Mouse (Mus musculus) midbrain, embryonic 13.5 days (tissue): ENCODE data around the gene Lkaaear1. TPM values are rescaled to one million over a fixed set of nuclear protein-coding genes. Genes with fewer than 3 reads are reported as not detected.
A peak's percentile ranks its signal among the peaks of the same experiment; 100 is the strongest.

Source experiments
- ATAC-seq: fragments of 200-750 bp; cut with Nextera tagmentation; 2 replicates; pipeline ENCODE4 v1.8.0; 2017; ENCODE audit warnings: mild to moderate bottlenecking, moderate TSS enrichment, moderate library complexity
- H3K27ac ChIP-seq: fragments of 300-500 bp; sonication (generic); 2 replicates; pipeline ENCODE4 v1.5.1; 2015; ENCODE audit warnings: inconsistent platforms, mild to moderate bottlenecking, moderate library complexity
- H3K27me3 ChIP-seq: fragments of 300-500 bp; sonication (generic); 2 replicates; pipeline ENCODE4 v1.6.1; 2015; ENCODE audit warnings: mild to moderate bottlenecking, inconsistent platforms
- H3K36me3 ChIP-seq: fragments of 300-500 bp; sonication (generic); 2 replicates; pipeline ENCODE4 v1.6.1; 2015; ENCODE audit warnings: mild to moderate bottlenecking, inconsistent platforms
- H3K4me1 ChIP-seq: fragments of 300-500 bp; sonication (generic); replicated peaks from 2 replicates; pipeline ENCODE4 v1.6.1; 2015; ENCODE audit warnings: inconsistent platforms
- H3K4me2 ChIP-seq: fragments of 300-500 bp; sonication (generic); replicated peaks from 2 replicates; pipeline ENCODE4 v1.6.1; 2015; ENCODE audit warnings: moderate library complexity, mild to moderate bottlenecking, inconsistent platforms
- H3K4me3 ChIP-seq: fragments of 300-500 bp; sonication (generic); replicated peaks from 2 replicates; pipeline ENCODE4 v1.5.1; 2015; ENCODE audit warnings: mild to moderate bottlenecking, inconsistent platforms
- H3K9ac ChIP-seq: fragments of 300-500 bp; sonication (generic); replicated peaks from 2 replicates; pipeline ENCODE4 v1.6.1; 2015; ENCODE audit warnings: mild to moderate bottlenecking, inconsistent platforms
- H3K9me3 ChIP-seq: fragments of 300-500 bp; sonication (generic); 2 replicates; pipeline ENCODE4 v1.6.1; 2016; ENCODE audit warnings: mild to moderate bottlenecking, inconsistent platforms
- WGBS: fragments of 180-500 bp; shearing (Covaris S2); methylation state at CpG from one replicate; pipeline ENCODE4 v1.1.7; 2015; 5-methylcytosine and 5-hydroxymethylcytosine counted together
- polyA plus RNA-seq: library from polyadenylated mRNA; unstranded; fragments of >200 nt; fragmentation: Nextera tagmentation; extraction: Ambion mirVana; gene quantifications from 2 replicates; pipeline ENCODE4 v1.2.1, GENCODE M21; 2015

The Lkaaear1 gene
- polyA plus RNA-seq, 1 experiment from 2014 or later = not detected

- 94% methylated on average over 1 of the region's 1 CpGs for WGBS
- Histone ChIP-seq H3K9me3 (no peaks in the 10 kb centered on the region), H3K4me3 (no peak overlapping the region), H3K9ac (no peak overlapping the region), H3K4me1 (peaks cover 19% of the 10 kb centered on the region), H3K27ac (no peak overlapping the region), H3K27me3 (no peaks in the 10 kb centered on the region), H3K4me2 (no peak overlapping the region), H3K36me3 (peaks cover 20% of the 10 kb centered on the region)
- no peak for ATAC-seq
These were observed 16.3 kb downstream of the Lkaaear1 start for GRCm38 (mm10) chr2:181681978-181682377.

- 18% methylated on average over 7 of the region's 7 CpGs for WGBS
These were observed 17.5 kb downstream of the Lkaaear1 start for GRCm38 (mm10) chr2:181680716-181681117.

GRCm38 (mm10) chr2:181679951-181680715, 18.1 kb downstream of the Lkaaear1 start, which contains the start of gene Tcea2:
Gene Tcea2, plus strand, starts transcription at chr2:181680310.
- H3K4me2 ChIP-seq = peak within 1 kb of the TSS; percentile 78
- under 1% methylated on average over 67 of the region's 69 CpGs for WGBS
- H3K27me3 ChIP-seq = no peaks in the 10 kb centered on the region
- H3K4me3 ChIP-seq = peak within 1 kb of the TSS; percentile 66
- H3K36me3 ChIP-seq = peaks cover 7% of the 10 kb centered on the region; the same call in 1 of the 2 replicates
- peaks cover 27% of the 10 kb centered on the region for H3K4me1 ChIP-seq
- peak within 1 kb of the TSS; percentile 59 for H3K27ac ChIP-seq
- H3K9ac ChIP-seq = peak within 1 kb of the TSS; percentile 87
- ATAC-seq = peak; percentile 82
- no peaks in the 10 kb centered on the region for H3K9me3 ChIP-seq

More at GRCm38 (mm10) chr2:181680716-181681117, 17.5 kb downstream of the Lkaaear1 start:
- Histone ChIP-seq H3K27ac (peak overlapping the region; percentile 59), H3K9me3 (no peaks in the 10 kb centered on the region), H3K9ac (peak overlapping the region; percentile 87), H3K4me1 (peaks cover 21% of the 10 kb centered on the region), H3K27me3 (no peaks in the 10 kb centered on the region), H3K4me3 (peak overlapping the region; percentile 66), H3K36me3 (peaks cover 9% of the 10 kb centered on the region), H3K4me2 (peak overlapping the region; percentile 78)
- peak; percentile 44 for ATAC-seq

- H3K27ac ChIP-seq = no peak overlapping the region
- no peak overlapping the region for H3K4me2 ChIP-seq
- no peaks in the 10 kb centered on the region for H3K9me3 ChIP-seq
- peaks cover 12% of the 10 kb centered on the region for H3K27me3 ChIP-seq
- ATAC-seq = peak; percentile 48
- peaks cover 27% of the 10 kb centered on the region for H3K4me1 ChIP-seq
- WGBS = 36% methylated on average over 1 of the region's 1 CpGs
- no peak overlapping the region for H3K4me3 ChIP-seq
- no peak overlapping the region for H3K9ac ChIP-seq
- H3K36me3 ChIP-seq = no peaks in the 10 kb centered on the region
These were observed 19.5 kb downstream of the Lkaaear1 start for GRCm38 (mm10) chr2:181678780-181679179.

GRCm38 (mm10) chr2:181677755-181678098, 20.5 kb downstream of the Lkaaear1 start:
- H3K27ac ChIP-seq = no peak overlapping the region
- no peak overlapping the region for H3K9ac ChIP-seq
- no peak overlapping the region for H3K4me3 ChIP-seq
- peaks cover 34% of the 10 kb centered on the region for H3K4me1 ChIP-seq
- H3K36me3 ChIP-seq = no peaks in the 10 kb centered on the region
- 63% methylated on average over 3 of the region's 3 CpGs for WGBS
- no peak for ATAC-seq
- no peak overlapping the region for H3K4me2 ChIP-seq
- H3K27me3 ChIP-seq = peaks cover 22% of the 10 kb centered on the region
- no peaks in the 10 kb centered on the region for H3K9me3 ChIP-seq

GRCm38 (mm10) chr2:181677096-181677754, 21.0 kb downstream of the Lkaaear1 start:
- Histone ChIP-seq H3K4me3 (no peak overlapping the region), H3K9me3 (no peaks in the 10 kb centered on the region), H3K9ac (no peak overlapping the region), H3K4me2 (no peak overlapping the region), H3K27me3 (peaks cover 27% of the 10 kb centered on the region), H3K4me1 (peaks cover 34% of the 10 kb centered on the region), H3K36me3 (no peaks in the 10 kb centered on the region), H3K27ac (no peak overlapping the region; the same call in 1 of the 2 replicates)
- ATAC-seq = no peak
- 58% methylated on average over 5 of the region's 5 CpGs for WGBS

GRCm38 (mm10) chr2:181676424-181676823, 21.8 kb downstream of the Lkaaear1 start:
- H3K27me3 ChIP-seq = peaks cover 35% of the 10 kb centered on the region
- no peaks in the 10 kb centered on the region for H3K36me3 ChIP-seq
- peak overlapping the region; percentile 57 for H3K27ac ChIP-seq
- H3K4me1 ChIP-seq = peaks cover 35% of the 10 kb centered on the region
- no peak overlapping the region for H3K4me2 ChIP-seq
- H3K4me3 ChIP-seq = no peak overlapping the region
- H3K9ac ChIP-seq = no peak overlapping the region
- WGBS = 38% methylated on average over 2 of the region's 2 CpGs
- H3K9me3 ChIP-seq = no peaks in the 10 kb centered on the region
- ATAC-seq = no peak

GRCm38 (mm10) chr2:181675454-181675853, 22.8 kb downstream of the Lkaaear1 start:
- H3K36me3 ChIP-seq = no peaks in the 10 kb centered on the region
- ATAC-seq = 0 out of 2 replicates have a peak, but pooled peaks have one; percentile 12

GRCm38 (mm10) chr2:181674934-181675333, 23.3 kb downstream of the Lkaaear1 start:
- Histone ChIP-seq H3K4me1 (peaks cover 39% of the 10 kb centered on the region), H3K27me3 (peaks cover 50% of the 10 kb centered on the region), H3K9me3 (no peaks in the 10 kb centered on the region), H3K4me2 (no peak overlapping the region), H3K36me3 (no peaks in the 10 kb centered on the region), H3K9ac (no peak overlapping the region), H3K4me3 (no peak overlapping the region), H3K27ac (no peak overlapping the region)
- no peak for ATAC-seq
- WGBS = 78% methylated on average over 4 of the region's 4 CpGs

More at GRCm38 (mm10) chr2:181675454-181675853, 22.8 kb downstream of the Lkaaear1 start:
- Histone ChIP-seq H3K27ac (no peak overlapping the region), H3K27me3 (peaks cover 45% of the 10 kb centered on the region), H3K4me3 (no peak overlapping the region), H3K9me3 (no peaks in the 10 kb centered on the region), H3K4me1 (peaks cover 35% of the 10 kb centered on the region), H3K9ac (0 out of 2 replicates have a peak overlapping the region, but pooled peaks have one; percentile 5), H3K4me2 (peak overlapping the region; percentile 30)
- WGBS = 1% methylated on average over 14 of the region's 14 CpGs

GRCm38 (mm10) chr2:181673501-181673900, 24.7 kb downstream of the Lkaaear1 start:
- Histone ChIP-seq H3K9me3 (no peaks in the 10 kb centered on the region), H3K36me3 (no peaks in the 10 kb centered on the region), H3K4me1 (peaks cover 32% of the 10 kb centered on the region), H3K4me3 (no peak overlapping the region), H3K4me2 (no peak overlapping the region), H3K27ac (no peak overlapping the region), H3K9ac (no peak overlapping the region), H3K27me3 (peaks cover 64% of the 10 kb centered on the region)
- WGBS = 54% methylated on average over 1 of the region's 1 CpGs
- ATAC-seq = 0 out of 2 replicates have a peak, but pooled peaks have one; percentile 5

GRCm38 (mm10) chr2:181671984-181672383, 26.3 kb downstream of the Lkaaear1 start:
- Histone ChIP-seq H3K36me3 (no peaks in the 10 kb centered on the region), H3K9me3 (no peaks in the 10 kb centered on the region), H3K4me3 (no peak overlapping the region), H3K27ac (no peak overlapping the region), H3K9ac (no peak overlapping the region), H3K4me2 (no peak overlapping the region), H3K4me1 (peaks cover 32% of the 10 kb centered on the region), H3K27me3 (peaks cover 74% of the 10 kb centered on the region)
- 25% methylated on average over 7 of the region's 7 CpGs for WGBS
- ATAC-seq = no peak

- peak within 1 kb of the TSS; percentile 53 for H3K4me2 ChIP-seq
- H3K9ac ChIP-seq = peak within 1 kb of the TSS; percentile 39
- H3K36me3 ChIP-seq = no peaks in the 10 kb centered on the region
- no peaks in the 10 kb centered on the region for H3K9me3 ChIP-seq
- peaks cover 74% of the 10 kb centered on the region for H3K27me3 ChIP-seq
- H3K27ac ChIP-seq = no peak within 1 kb of the TSS
- ATAC-seq = no peak
- peaks cover 32% of the 10 kb centered on the region for H3K4me1 ChIP-seq
- H3K4me3 ChIP-seq = peak within 1 kb of the TSS; percentile 39
- WGBS = under 1% methylated on average over 32 of the region's 43 CpGs
These were observed 26.9 kb downstream of the Lkaaear1 start, which contains the start of gene Sox18 for GRCm38 (mm10) chr2:181671326-181671725. Gene Sox18, minus strand, starts transcription at chr2:181671640.
